Mouse (Mus musculus): ENCODE measurements at regions not wholly inside any gene's neighbourhood (a gene's known extent, or its start where the extent isn't known, plus 50 kb on each side); places are given as distances from the start of the nearest gene placed in this dataset.

DNA sequence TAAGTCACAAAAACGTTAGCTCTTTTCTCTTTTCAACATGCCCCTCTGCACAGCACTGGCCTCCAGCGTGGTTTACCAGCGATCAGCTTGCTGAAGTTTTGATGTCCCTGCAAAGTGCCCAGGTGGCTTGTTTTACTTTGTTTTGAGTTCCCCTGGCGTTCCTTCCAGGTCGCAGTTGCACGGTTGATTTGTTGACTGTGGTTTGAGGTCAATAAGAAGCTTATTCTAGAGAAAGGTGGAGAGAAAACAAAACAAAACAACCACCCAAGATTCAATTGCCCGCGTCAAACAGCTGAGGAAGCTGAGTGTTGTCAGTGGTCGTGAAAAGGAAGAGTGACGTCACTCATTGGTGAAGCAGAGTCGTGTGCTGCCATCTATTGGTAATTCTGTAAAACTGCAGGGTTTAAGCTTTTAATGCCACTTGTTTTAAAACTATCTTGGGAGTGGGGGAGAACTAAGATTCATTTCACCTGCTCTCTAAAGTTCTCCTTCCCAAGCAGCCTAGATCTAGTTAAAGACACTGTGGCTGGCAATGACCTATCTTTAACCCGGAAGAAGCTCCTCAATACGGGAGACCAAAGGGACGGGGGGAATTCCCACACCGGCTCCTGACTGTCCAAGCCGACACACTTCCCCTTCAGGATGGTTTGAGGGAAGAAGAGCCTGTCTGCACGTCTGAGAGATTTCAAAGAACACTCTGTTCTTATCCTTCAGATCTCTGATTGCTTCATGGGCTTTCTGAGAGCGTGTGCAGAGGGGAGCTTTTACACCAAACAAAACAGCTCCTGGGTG lies 170.3 kb upstream of the Olig3 start:
- H3K4me2 ChIP-seq (ENCODE audit: low read depth, low read length, poor library complexity, severe bottlenecking) = peak overlapping the region; percentile 54
- DNase-seq (ENCODE audit: low spot score) = peak; percentile 81
- 12% methylated on average over 18 of the region's 18 CpGs for WGBS

DNA sequence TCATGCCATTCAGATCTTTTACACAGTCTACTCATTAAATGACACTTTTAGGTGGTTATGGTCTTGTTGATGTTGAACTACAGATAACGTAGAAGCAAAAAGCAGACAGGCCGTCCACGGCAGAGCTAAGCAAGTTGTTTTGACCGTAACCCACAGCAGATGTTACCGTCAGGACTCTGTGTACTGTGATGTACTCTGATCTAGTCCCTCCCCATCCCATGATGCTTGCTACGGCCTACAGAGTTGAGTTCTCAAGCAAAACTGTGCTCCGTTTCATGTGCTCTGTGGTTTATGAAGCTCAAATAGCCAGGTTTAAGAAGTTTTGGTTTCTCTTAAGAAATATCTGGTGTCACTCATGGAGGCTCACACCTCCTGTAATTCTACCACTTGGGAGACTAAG lies 169.4 kb upstream of the Tnfaip3 start:
- no peak for TF ChIP-seq CTCF (IDR thresholded peaks at IDR 0.05)
- 97% methylated on average over 7 of the region's 7 CpGs for WGBS
- H3K4me3 ChIP-seq (ENCODE audit: low read depth, low read length) = no peak overlapping the region
- ATAC-seq (ENCODE audit: low FRiP score) (no peak), DNase-seq (ENCODE audit: low spot score) (no peak)
- no peak overlapping the region for H3K27ac ChIP-seq (ENCODE audit: low read depth, low read length)
- H3K9ac ChIP-seq (replicated peaks; ENCODE audit: low read length, poor library complexity, severe bottlenecking) = no peak overlapping the region
- no peaks in the 10 kb centered on the region for H3K27me3 ChIP-seq (ENCODE audit: insufficient read depth, low read length)
- H3K9me3 ChIP-seq (ENCODE audit: low read length) = no peaks in the 10 kb centered on the region
- H3K4me1 ChIP-seq (ENCODE audit: insufficient read depth, low read length) = no peaks in the 10 kb centered on the region
- H3K4me2 ChIP-seq (ENCODE audit: low read depth, low read length, poor library complexity, severe bottlenecking) = no peak overlapping the region
- no peaks in the 10 kb centered on the region for H3K36me3 ChIP-seq (ENCODE audit: insufficient read depth, low read length)

More for the DNA sequence above, 170.3 kb upstream of the Olig3 start:
- Histone ChIP-seq H3K27ac (ENCODE audit: low read depth, low read length) (no peak overlapping the region), H3K4me3 (ENCODE audit: low read depth, low read length) (peak overlapping the region; percentile 24), H3K9ac (replicated peaks; ENCODE audit: low read length, poor library complexity, severe bottlenecking) (no peak overlapping the region), H3K27me3 (ENCODE audit: insufficient read depth, low read length) (no peaks in the 10 kb centered on the region), H3K4me1 (ENCODE audit: insufficient read depth, low read length) (no peaks in the 10 kb centered on the region), H3K9me3 (ENCODE audit: low read length) (no peaks in the 10 kb centered on the region), H3K36me3 (ENCODE audit: insufficient read depth, low read length) (no peaks in the 10 kb centered on the region)
- peak; percentile 77 for ATAC-seq (ENCODE audit: low FRiP score)
- TF ChIP-seq CTCF (IDR thresholded peaks at IDR 0.05) = peak; percentile 96

DNA sequence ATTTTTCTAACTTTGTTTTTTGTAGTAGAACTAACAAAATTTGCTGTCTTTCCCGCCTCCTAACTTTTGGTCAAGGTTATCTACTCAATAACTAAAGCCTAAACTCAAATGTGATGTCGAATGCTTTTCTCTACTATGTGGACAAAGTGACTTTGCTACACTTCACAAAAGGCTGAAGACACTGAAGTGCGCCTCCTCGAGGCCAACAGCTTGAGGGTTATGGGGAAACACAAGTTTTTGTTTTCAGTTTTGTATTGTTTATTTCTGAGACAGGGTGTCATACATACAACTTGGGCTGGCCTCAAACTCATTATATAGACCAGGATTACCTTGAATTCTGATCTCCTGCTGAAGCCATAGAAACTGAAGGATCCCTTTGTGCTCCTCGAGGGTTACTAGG lies 162.4 kb upstream of the Tnfaip3 start:
- no peak overlapping the region for H3K27ac ChIP-seq (ENCODE audit: low read depth, low read length)
- H3K36me3 ChIP-seq (ENCODE audit: insufficient read depth, low read length) = no peaks in the 10 kb centered on the region
- no peak overlapping the region for H3K9ac ChIP-seq (replicated peaks; ENCODE audit: low read length, poor library complexity, severe bottlenecking)
- no peak overlapping the region for H3K4me2 ChIP-seq (ENCODE audit: low read depth, low read length, poor library complexity, severe bottlenecking)
- no peaks in the 10 kb centered on the region for H3K27me3 ChIP-seq (ENCODE audit: insufficient read depth, low read length)
- no peak for ATAC-seq (ENCODE audit: low FRiP score)
- WGBS = 84% methylated on average over 5 of the region's 5 CpGs
- H3K9me3 ChIP-seq (ENCODE audit: low read length) = peaks cover 6% of the 10 kb centered on the region; the same call in 1 of the 2 replicates
- no peak for DNase-seq (ENCODE audit: low spot score)
- H3K4me1 ChIP-seq (ENCODE audit: insufficient read depth, low read length) = no peaks in the 10 kb centered on the region
- TF ChIP-seq CTCF (IDR thresholded peaks at IDR 0.05) = no peak
- no peak overlapping the region for H3K4me3 ChIP-seq (ENCODE audit: low read depth, low read length)

DNA sequence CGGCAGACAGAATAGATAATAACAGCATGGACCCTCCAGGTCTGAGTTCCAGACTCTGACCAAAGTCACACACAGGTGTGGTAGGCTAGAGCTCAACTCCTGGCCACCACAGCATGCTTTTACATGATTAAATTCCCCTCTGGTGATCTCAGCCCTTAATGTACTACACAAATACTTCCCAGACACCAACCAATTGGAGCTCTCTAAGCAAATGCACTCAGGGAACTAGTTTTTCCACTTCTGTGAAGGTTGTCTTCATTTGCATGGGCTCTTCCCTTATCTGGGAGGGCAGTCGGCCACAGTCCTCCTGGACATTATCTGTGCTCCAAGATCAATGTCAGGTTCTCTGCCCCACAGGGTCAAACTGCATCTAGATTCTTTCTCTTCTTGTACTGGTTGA lies 162.0 kb upstream of the Tnfaip3 start:
- 91% methylated on average over 2 of the region's 2 CpGs for WGBS
- no peak for TF ChIP-seq CTCF (IDR thresholded peaks at IDR 0.05)
- Histone ChIP-seq H3K27ac (ENCODE audit: low read depth, low read length) (no peak overlapping the region), H3K4me2 (ENCODE audit: low read depth, low read length, poor library complexity, severe bottlenecking) (no peak overlapping the region), H3K9ac (replicated peaks; ENCODE audit: low read length, poor library complexity, severe bottlenecking) (no peak overlapping the region), H3K4me1 (ENCODE audit: insufficient read depth, low read length) (no peaks in the 10 kb centered on the region), H3K4me3 (ENCODE audit: low read depth, low read length) (no peak overlapping the region), H3K36me3 (ENCODE audit: insufficient read depth, low read length) (no peaks in the 10 kb centered on the region), H3K27me3 (ENCODE audit: insufficient read depth, low read length) (no peaks in the 10 kb centered on the region), H3K9me3 (ENCODE audit: low read length) (peaks cover 6% of the 10 kb centered on the region; the same call in 1 of the 2 replicates)
- ATAC-seq (ENCODE audit: low FRiP score) = no peak
- DNase-seq (ENCODE audit: low spot score) = no peak

DNA sequence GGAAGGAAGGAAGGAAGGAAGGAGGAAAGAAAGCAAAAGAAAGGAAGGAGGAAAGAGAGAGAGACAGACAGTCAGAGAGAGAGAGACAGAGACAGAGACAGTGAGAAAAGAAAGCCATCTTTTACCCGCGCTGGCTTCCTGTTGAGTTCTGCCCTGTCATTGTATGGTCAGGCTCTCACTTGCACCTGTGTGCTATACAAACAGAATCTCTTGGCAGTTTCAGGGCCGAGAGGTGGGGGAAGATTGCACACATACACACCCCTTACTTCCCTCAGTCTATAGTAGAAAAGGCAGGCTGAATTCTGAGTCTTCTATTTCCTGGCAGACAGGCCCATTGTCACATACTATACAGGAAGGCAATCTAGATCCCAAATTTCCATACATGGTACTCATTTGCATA lies 160.8 kb upstream of the Tnfaip3 start:
- no peak overlapping the region for H3K27ac ChIP-seq (ENCODE audit: low read depth, low read length)
- H3K4me3 ChIP-seq (ENCODE audit: low read depth, low read length) = no peak overlapping the region
- ATAC-seq (ENCODE audit: low FRiP score) = no peak
- 92% methylated on average over 3 of the region's 3 CpGs for WGBS
- DNase-seq (ENCODE audit: low spot score) = no peak
- H3K9ac ChIP-seq (replicated peaks; ENCODE audit: low read length, poor library complexity, severe bottlenecking) = no peak overlapping the region
- H3K4me1 ChIP-seq (ENCODE audit: insufficient read depth, low read length) = no peaks in the 10 kb centered on the region
- no peak overlapping the region for H3K4me2 ChIP-seq (ENCODE audit: low read depth, low read length, poor library complexity, severe bottlenecking)
- no peaks in the 10 kb centered on the region for H3K36me3 ChIP-seq (ENCODE audit: insufficient read depth, low read length)
- H3K27me3 ChIP-seq (ENCODE audit: insufficient read depth, low read length) = no peaks in the 10 kb centered on the region
- peaks cover 6% of the 10 kb centered on the region; the same call in 1 of the 2 replicates for H3K9me3 ChIP-seq (ENCODE audit: low read length)
- TF ChIP-seq CTCF (IDR thresholded peaks at IDR 0.05) = no peak

DNA sequence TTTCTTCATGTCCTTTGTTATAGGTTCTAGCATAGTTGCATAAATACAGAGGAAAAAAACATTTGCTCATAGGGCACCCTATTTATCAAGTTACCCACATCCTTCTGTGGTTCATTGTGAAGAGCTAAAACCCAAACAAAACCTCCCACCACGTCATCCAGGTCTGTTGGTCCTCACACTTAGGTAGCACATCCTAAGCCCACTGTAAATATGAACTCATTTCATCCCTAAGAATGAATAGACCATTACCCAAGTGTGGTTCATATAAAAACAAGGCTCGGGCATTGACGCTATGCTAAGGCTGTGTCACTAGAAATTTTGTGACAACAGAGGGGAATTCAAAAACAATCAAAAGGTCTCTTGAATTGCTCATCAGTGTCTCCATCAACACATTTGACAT lies 156.4 kb upstream of the Tnfaip3 start:
- H3K9ac ChIP-seq (replicated peaks; ENCODE audit: low read length, poor library complexity, severe bottlenecking) = no peak overlapping the region
- 82% methylated on average over 3 of the region's 3 CpGs for WGBS
- no peak for DNase-seq (ENCODE audit: low spot score)
- H3K4me2 ChIP-seq (ENCODE audit: low read depth, low read length, poor library complexity, severe bottlenecking) = no peak overlapping the region
- H3K4me3 ChIP-seq (ENCODE audit: low read depth, low read length) = no peak overlapping the region
- H3K27me3 ChIP-seq (ENCODE audit: insufficient read depth, low read length) = no peaks in the 10 kb centered on the region
- H3K9me3 ChIP-seq (ENCODE audit: low read length) = peaks cover 6% of the 10 kb centered on the region; the same call in 1 of the 2 replicates
- no peaks in the 10 kb centered on the region for H3K4me1 ChIP-seq (ENCODE audit: insufficient read depth, low read length)
- TF ChIP-seq CTCF (IDR thresholded peaks at IDR 0.05) = no peak
- H3K27ac ChIP-seq (ENCODE audit: low read depth, low read length) = no peak overlapping the region
- ATAC-seq (ENCODE audit: low FRiP score) = no peak
- no peaks in the 10 kb centered on the region for H3K36me3 ChIP-seq (ENCODE audit: insufficient read depth, low read length)

Measured in midbrain, postnatal 0 days (tissue).